Mouse (Mus musculus) testis, adult 2 months (tissue): Measurements from ENCODE around the gene Il6ra. TPM values are rescaled to one million over a fixed set of nuclear protein-coding genes. Genes with fewer than 3 reads are reported as not detected.

Experiments used
- H3K27ac ChIP-seq: fragments of 200-500 bp; 2 replicates; pipeline ENCODE4 v1.5.1; 2012; ENCODE audit warnings: low read depth, low read length; ENCODE audit not compliant: control insufficient read depth, insufficient read depth
- H3K27me3 ChIP-seq: fragments of 200-500 bp; 2 replicates; pipeline ENCODE4 v1.6.1; 2012; ENCODE audit warnings: mild to moderate bottlenecking, low read length, moderate library complexity; ENCODE audit not compliant: control insufficient read depth, insufficient read depth
- H3K36me3 ChIP-seq: fragments of 200-500 bp; 2 replicates; pipeline ENCODE4 v1.6.1; 2012; ENCODE audit warnings: mild to moderate bottlenecking, low read length; ENCODE audit not compliant: control insufficient read depth, insufficient read depth
- H3K4me1 ChIP-seq: fragments of 200-500 bp; 2 replicates; pipeline ENCODE4 v1.6.1; 2012; ENCODE audit warnings: low read length; ENCODE audit not compliant: control insufficient read depth, insufficient read depth
- H3K4me3 ChIP-seq: fragments of 200-500 bp; 2 replicates; pipeline ENCODE4 v1.5.1; 2012; ENCODE audit warnings: low read depth, mild to moderate bottlenecking, low read length, moderate library complexity, mixed read lengths; ENCODE audit not compliant: control insufficient read depth
- CTCF ChIP-seq: fragments of 200-500 bp; IDR thresholded peaks from 2 replicates; pipeline ENCODE4 v1.5.1; 2012; ENCODE audit warnings: low read depth, mild to moderate bottlenecking, inconsistent platforms, low read length, moderate library complexity; ENCODE audit not compliant: control insufficient read depth, insufficient read depth, insufficient replicate concordance
- POLR2A ChIP-seq: fragments of 200-500 bp; IDR thresholded peaks from 2 replicates; pipeline ENCODE4 v1.6.1; 2012; ENCODE audit warnings: low read depth, mild to moderate bottlenecking, inconsistent platforms, low read length, moderate library complexity; ENCODE audit not compliant: control insufficient read depth
- polyA plus RNA-seq: library from polyadenylated mRNA; depleted of rRNA; stranded (reverse); fragments of >200 nt; gene quantifications from 2 replicates; pipeline ENCODE4 v1.2.3, GENCODE M21; 2012

Gene Il6ra
- polyA plus RNA-seq, 1 experiment, result 1.1 TPM

DNA sequence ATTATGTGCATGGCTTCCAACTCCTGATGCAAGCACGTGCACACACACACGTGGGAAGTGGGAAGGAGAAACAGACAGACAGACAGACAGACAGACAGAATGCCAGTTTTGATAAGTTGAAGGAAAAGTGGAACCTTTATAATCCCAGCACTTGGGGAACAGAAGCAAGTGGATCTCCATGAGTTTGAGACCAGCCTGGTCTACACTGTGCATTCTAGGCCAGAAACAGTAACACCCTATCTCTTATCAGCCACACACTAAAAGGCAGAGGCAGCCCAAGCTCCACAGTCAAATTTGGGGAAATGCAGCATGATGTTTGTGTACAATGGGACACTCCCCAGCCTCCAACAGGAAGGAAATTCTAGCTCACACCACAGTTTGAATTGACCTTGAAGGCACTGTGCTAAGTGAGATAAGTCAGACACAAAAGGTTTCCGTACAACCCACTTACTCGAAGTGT lies 29.4 kb downstream of the Il6ra start:
- Histone ChIP-seq H3K4me3 (no peak overlapping the region), H3K4me1 (no peaks in the 10 kb centered on the region), H3K27ac (no peak overlapping the region), H3K36me3 (no peaks in the 10 kb centered on the region), H3K27me3 (no peaks in the 10 kb centered on the region)
- TF ChIP-seq CTCF, result no peak
- TF ChIP-seq POLR2A, result no peak

DNA sequence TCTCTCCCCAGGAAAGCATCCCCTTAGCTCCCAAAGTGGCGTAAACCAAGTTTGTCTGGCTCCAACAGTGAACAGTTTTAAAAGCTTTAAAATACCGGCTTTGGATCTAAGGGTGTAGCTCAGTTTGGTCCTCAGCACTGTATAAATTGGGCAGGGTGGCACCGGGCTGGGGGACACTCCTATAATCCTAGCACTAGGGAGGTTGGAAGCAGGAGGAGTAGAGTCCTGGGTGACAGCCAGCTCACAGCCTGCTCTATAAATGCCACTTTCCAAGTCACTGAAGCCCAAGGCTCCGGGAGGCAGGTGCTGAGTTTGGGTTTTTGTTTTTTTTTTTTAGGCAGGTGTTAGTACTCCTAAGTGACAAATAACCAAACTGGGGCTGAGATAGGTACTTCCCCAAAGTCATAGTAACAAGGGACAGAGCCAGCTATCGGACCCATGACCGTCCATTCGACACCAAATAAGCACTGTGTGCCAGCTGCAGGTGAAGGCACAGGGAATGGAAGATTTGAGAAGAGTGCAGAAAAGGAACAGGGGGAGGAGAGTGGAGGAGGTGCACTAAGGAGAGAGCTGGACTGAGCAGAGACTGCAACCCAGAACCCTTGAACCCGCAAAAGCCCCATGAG lies 30.3 kb downstream of the Il6ra start:
- H3K27ac ChIP-seq, result no peak overlapping the region
- TF ChIP-seq POLR2A, result no peak
- no peak for TF ChIP-seq CTCF
- no peaks in the 10 kb centered on the region for H3K27me3 ChIP-seq
- no peaks in the 10 kb centered on the region for H3K4me1 ChIP-seq
- no peak overlapping the region for H3K4me3 ChIP-seq
- no peaks in the 10 kb centered on the region for H3K36me3 ChIP-seq

DNA sequence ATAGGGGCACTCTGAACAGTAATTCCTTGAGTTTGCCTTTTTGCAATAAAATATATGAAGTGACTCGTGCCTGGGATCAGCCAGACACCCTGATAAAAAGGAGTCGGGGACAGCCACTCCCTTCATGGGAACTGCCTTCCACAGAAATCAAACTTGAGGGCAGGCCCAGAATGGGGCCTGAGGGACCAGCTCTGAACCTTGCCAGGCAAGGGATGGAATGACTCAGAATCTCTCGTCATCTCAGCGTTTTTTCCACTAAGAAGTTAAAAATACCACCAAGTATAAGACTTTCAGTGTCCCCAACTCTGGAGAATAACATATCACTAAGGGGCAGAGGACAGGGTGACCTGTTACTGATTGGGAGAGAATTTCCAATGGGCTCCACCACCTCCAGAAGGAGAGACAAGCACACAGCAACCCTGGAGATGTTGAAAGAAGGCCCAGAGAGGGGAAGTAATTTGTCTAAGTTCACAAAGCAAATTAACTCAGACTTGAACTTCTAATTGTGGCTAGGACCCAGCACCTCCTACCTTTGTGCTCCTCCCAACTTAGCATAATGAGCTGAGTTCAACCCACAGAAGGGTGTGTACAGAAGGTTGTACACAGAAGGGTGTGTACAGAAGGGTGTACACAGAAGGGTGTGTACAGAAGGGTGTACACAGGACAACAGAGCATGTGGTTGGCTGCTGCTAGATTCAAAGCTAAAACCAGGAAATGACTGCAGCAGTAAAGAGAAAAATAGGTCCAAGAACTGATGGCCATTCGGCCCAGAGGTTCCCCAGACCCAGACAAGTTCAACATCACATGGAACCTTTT lies 32.8 kb downstream of the Il6ra start:
- no peak overlapping the region for H3K27ac ChIP-seq
- no peak overlapping the region for H3K4me3 ChIP-seq
- no peak for TF ChIP-seq POLR2A
- no peak for TF ChIP-seq CTCF
- H3K27me3 ChIP-seq, result no peaks in the 10 kb centered on the region
- no peaks in the 10 kb centered on the region for H3K4me1 ChIP-seq
- no peaks in the 10 kb centered on the region for H3K36me3 ChIP-seq

DNA sequence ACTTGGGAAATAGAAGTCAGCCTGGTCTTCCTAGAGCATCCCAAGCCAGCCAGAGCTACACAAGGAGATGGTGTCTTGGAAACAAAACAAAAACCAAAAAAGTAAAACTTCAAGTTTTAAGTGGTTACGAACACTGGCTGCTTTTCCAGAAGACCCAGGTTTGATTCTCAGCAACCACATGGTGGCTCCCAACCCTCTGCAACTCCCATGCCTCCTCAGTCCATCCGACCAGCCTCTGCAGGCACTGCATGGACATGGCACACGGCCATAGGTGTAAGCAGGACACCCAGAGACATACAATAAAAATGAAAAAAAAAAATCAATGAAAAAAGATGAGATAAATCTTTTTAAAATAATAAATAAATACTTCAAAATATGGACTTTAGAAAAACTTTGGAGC lies 33.7 kb downstream of the Il6ra start:
- no peak for TF ChIP-seq CTCF
- TF ChIP-seq POLR2A, result no peak
- no peaks in the 10 kb centered on the region for H3K36me3 ChIP-seq
- no peak overlapping the region for H3K27ac ChIP-seq
- no peaks in the 10 kb centered on the region for H3K27me3 ChIP-seq
- H3K4me3 ChIP-seq, result no peak overlapping the region
- H3K4me1 ChIP-seq, result no peaks in the 10 kb centered on the region

DNA sequence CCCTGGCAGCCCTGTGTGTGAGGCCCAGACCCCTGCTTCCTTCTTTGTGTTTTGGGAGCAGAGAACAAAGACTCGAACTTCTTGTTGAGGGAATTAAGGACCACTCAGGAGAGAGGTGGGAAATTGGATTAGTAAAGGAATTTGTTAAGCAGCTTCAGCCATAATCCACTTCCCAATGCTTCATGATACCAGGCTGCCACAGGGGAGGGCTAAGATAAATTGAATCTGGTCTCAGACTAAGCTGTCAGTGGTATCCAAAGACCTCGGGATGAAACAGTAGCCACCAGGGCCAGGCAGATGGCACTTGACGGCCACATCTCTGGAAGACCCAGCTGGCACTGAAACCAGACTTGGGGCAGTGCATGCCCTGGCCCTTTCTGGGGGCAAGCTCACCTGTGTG lies 34.5 kb downstream of the Il6ra start:
- no peak for TF ChIP-seq CTCF
- TF ChIP-seq POLR2A, result no peak
- Histone ChIP-seq H3K27ac (no peak overlapping the region), H3K4me3 (no peak overlapping the region), H3K4me1 (no peaks in the 10 kb centered on the region), H3K36me3 (no peaks in the 10 kb centered on the region), H3K27me3 (no peaks in the 10 kb centered on the region)

DNA sequence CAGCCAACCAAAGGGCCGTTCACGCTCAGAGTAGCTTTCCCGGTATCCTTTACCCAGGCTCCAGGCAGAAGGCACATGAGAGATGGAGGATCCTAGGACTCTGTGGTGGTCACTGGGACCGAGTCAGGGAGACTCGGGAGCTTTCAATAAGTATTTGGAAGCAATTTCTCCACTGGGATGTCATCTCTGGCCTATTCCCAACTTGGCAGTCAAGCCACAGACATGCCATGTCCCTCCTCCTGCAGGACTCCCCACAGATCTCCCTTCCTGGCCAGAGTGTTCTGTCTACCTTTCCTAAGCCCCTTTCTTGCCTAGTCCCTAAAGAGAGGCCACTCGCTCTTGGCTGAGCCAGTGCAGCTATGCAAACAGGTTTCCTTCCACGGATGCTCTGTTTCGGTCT lies 35.9 kb downstream of the Il6ra start:
- Histone ChIP-seq H3K4me1 (no peaks in the 10 kb centered on the region), H3K4me3 (no peak overlapping the region), H3K27me3 (no peaks in the 10 kb centered on the region), H3K36me3 (no peaks in the 10 kb centered on the region), H3K27ac (no peak overlapping the region)
- TF ChIP-seq POLR2A, result no peak
- no peak for TF ChIP-seq CTCF

DNA sequence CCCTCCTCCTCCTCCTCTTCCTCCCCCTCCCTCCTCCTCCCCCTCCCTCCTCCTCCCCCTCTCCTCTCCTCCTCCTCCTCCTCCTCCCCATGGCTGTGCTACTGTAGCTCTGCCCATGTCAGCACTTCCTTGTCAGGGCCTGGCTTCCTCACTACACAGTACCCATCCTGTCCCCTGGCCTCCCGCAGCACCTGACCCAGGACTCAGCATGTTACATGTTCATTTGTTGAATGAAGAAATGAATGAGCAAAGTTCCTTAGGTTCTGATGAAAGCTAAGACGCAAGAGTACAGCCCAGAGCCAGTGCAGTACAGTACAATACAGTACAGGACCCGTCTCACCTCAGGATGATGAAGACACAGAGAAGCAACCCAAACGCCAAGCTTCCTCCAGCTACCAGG lies 36.5 kb downstream of the Il6ra start:
- Histone ChIP-seq H3K4me3 (no peak overlapping the region), H3K27ac (no peak overlapping the region), H3K4me1 (no peaks in the 10 kb centered on the region), H3K27me3 (no peaks in the 10 kb centered on the region), H3K36me3 (no peaks in the 10 kb centered on the region)
- TF ChIP-seq POLR2A (no peak), CTCF (no peak)

DNA sequence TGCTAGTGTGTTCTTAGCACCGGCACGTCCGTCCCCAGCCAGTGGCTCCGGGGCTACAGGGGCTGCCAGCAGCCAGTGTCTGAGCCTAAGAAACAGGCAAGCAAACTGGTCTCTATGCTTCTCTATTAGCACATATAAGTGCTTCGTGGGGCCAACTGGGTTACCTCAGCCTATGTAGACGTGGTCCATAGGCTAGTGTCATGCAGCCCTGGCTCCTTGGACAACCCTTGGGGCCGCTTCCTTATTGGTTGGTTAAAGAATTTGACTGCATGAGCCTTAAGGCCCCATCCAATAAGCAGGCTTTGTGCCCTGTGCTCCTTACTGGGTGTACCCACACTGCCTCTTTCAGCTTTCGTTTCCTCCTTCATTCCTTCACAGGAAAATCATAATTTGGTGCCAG lies 37.2 kb downstream of the Il6ra start:
- no peaks in the 10 kb centered on the region for H3K27me3 ChIP-seq
- H3K27ac ChIP-seq, result no peak overlapping the region
- no peak overlapping the region for H3K4me3 ChIP-seq
- TF ChIP-seq CTCF, result no peak
- no peak for TF ChIP-seq POLR2A
- H3K36me3 ChIP-seq, result no peaks in the 10 kb centered on the region
- H3K4me1 ChIP-seq, result no peaks in the 10 kb centered on the region
